Mouse (Mus musculus): ENCODE data around the gene Maml3.

Maml3 gene

GRCm38 (mm10) chr3:51880506-51881036 lies 224.3 kb downstream of the Maml3 start:
- CTCF ChIA-PET: no interaction called here

GRCm38 (mm10) chr3:51879211-51879610 lies 225.7 kb downstream of the Maml3 start:
- CTCF ChIA-PET: no interaction called here

DNA sequence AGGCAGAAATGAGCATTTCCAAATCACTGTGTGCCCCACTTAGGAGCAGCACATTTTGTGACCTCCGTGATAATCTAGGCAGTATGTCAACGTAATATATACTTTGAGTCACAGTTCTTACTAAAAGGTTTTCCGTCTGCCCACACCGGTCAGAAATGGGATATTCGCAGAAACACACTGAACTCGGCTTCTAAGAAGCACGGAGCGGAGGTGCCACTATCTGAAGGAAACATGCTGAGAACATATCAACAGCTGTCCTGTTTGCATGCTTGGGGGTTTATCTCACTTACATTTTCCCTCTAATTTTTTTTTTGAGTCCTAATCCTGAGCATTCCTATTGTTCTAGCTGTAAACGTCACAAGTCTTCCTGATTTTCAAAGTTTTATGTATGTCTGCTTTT lies 226.3 kb downstream of the Maml3 start:
- CTCF ChIA-PET: no interaction called here

GRCm38 (mm10) chr3:51876729-51877128 lies 228.1 kb downstream of the Maml3 start:
- CTCF ChIA-PET: no interaction called here

GRCm38 (mm10) chr3:51875629-51876028 lies 229.2 kb downstream of the Maml3 start:
- CTCF ChIA-PET: no interaction called here

DNA sequence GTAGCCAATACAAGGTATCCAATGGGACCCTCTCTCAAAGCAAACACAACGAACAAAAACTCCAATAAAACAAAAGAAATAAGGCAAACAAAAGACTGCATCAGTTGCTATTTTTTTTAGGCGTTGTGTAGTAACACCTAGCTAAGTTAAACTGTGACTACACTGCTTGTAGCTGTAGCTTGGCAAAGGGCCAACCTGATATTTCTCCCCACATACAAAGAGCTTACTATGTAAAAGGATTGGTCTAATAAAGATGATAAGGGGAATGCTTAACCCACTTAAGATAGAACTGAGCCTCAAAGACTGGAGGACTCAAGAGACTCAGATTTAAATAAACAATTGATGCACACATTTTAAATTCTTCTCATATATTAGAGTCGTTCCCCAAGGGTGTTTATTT lies 230.6 kb downstream of the Maml3 start:
- CTCF ChIA-PET: no interaction called here

DNA sequence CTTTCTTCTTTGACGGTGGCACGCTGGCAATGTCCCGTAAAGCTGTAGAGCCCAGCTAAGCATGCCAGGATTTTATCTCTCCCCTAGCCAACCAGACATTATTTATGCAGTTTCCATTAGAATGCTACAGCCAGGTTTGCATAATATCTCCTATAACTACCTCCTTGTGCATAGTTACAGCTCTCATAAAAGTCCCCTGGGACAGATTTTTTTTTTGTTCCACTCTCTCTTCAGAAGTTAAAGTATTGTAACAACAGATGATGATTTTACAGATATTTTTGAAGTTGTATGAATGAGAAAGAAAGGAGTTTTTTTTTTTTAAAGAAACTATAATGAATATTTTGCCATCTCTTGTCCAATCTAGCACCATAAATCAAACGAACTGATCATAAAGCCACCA lies 232.1 kb downstream of the Maml3 start:
- CTCF ChIA-PET: interaction anchor here (0.7 kb wide), 1 partner anchor 731 kb away, joined by 3 read pairs; no protein-coding TSS in a partner anchor

DNA sequence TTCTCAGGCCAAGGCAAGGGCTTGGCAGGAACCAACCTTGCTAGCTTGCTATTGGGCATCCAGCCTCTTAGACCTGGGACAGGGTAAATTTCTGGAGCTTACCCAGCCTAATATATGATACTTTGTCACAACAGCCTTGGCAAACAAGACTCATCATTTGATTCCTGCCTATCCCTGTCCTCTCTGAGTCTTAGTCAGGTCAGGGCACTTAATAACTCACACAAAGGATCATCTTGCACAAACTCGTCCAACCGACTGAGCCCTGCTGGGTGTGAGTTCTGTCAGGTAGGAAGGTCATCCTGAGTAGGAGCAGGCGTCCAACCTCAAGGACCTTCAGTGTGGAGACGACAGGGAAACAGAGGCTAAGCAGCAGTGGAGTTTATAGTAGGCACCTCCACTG lies 233.5 kb downstream of the Maml3 start:
- CTCF ChIA-PET: no interaction called here

DNA sequence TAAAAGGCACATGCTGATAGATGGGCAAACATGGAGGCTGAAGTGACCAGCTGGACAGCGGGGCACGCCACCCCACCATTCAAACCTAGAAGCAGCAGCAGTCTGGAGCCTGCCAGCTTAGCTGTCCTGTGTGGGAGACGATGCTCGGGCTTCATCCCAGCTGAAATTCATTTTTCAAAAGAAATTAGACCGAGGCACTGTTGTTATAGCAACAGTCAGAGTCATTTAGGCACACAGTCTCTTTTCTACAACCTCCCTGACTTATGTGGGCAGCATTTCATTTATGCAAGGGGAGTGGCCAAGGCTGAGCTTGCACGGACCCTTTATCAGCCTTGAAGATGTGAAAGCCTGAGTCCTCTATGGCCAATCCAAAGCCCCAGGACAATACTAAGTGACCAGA lies 234.9 kb downstream of the Maml3 start:
- CTCF ChIA-PET: no interaction called here

- CTCF ChIA-PET: no interaction called here
Measured at GRCm38 (mm10) chr3:51868857-51869256, 236.0 kb downstream of the Maml3 start.

GRCm38 (mm10) chr3:51866446-51866845 lies 238.4 kb downstream of the Maml3 start:
- CTCF ChIA-PET: no interaction called here

- CTCF ChIA-PET: no interaction called here
Measured at GRCm38 (mm10) chr3:51861631-51862030, 243.2 kb downstream of the Maml3 start.

DNA sequence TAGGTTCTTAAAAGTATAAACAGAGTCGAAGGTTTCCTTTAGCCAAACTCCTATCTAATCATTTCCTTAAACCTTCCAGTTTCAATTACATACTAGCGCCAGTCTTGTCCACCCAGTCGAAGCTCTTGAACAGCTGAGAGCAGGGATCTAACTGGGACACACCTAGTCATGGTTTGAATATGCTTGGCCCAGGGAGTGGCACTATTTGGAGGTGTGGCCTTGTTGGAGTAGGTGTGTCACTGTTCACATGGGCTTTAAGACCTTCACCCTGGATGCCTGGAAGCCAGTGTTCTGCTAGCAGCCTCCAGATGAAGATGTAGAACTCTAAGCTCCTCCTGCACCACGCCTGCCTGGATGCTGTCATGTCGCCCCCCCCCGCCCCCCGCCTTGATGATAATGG lies 244.4 kb downstream of the Maml3 start:
- CTCF ChIA-PET: no interaction called here

GRCm38 (mm10) chr3:51859208-51859607 lies 245.7 kb downstream of the Maml3 start:
- CTCF ChIA-PET: no interaction called here

DNA sequence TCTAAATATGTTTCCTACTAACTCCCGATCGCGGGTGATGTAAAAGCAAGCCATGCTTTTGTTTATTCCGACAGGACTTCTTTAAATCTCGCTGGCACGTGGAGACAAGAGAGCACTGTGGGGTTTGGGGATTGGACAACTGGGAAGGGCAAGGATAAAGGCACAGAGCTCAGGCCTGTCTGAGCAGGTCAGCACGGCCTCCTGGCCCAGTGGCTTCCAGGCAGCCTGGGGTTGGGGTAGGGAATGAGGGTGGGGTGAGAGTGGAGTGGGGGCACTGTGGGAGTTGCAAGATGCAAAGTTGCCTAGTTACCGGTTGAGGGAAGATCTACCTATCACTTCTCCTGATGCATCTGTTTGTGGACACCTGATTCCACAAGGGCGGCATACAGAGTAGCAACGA lies 250.7 kb downstream of the Maml3 start:
- CTCF ChIA-PET: interaction anchor here (0.5 to 0.6 kb wide), 2 partner anchors 75 to 541 kb away, joined by 3 to 16 read pairs; no protein-coding TSS in a partner anchor

- CTCF ChIA-PET: no interaction called here
Measured at GRCm38 (mm10) chr3:51853610-51854009, 251.3 kb downstream of the Maml3 start.

GRCm38 (mm10) chr3:51852692-51853091 lies 252.2 kb downstream of the Maml3 start:
- CTCF ChIA-PET: no interaction called here

DNA sequence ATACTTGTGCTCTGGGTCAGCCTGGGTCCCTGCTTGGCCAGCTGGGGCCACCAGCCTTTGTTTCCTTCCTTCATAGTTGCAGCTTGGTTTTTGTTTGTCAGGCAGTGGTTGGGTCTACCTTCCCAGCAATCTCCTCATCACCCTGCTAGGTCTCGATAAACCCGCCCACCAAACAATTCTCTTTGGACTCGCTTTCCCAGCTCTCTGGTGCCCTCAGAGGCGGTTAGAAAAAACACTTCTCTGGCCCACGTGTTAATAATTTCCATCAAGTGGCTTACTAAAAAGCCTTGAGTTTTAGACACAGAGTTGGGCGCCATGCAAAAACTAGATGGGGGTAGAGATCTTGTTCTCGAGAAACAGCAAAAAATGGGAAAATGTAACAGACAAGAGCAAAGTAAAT lies 253.3 kb downstream of the Maml3 start:
- CTCF ChIA-PET: no interaction called here

GRCm38 (mm10) chr3:51849462-51849861 lies 255.4 kb downstream of the Maml3 start:
- CTCF ChIA-PET: no interaction called here

- CTCF ChIA-PET: interaction anchor here (0.7 kb wide), 1 partner anchor 308 kb away, joined by 7 read pairs; no protein-coding TSS in a partner anchor
Measured at GRCm38 (mm10) chr3:51847262-51847661, 257.6 kb downstream of the Maml3 start.

- CTCF ChIA-PET: no interaction called here
Measured at GRCm38 (mm10) chr3:51844255-51844654, 260.6 kb downstream of the Maml3 start.

- CTCF ChIA-PET: no interaction called here
Measured at GRCm38 (mm10) chr3:51842140-51842539, 262.7 kb downstream of the Maml3 start.

DNA sequence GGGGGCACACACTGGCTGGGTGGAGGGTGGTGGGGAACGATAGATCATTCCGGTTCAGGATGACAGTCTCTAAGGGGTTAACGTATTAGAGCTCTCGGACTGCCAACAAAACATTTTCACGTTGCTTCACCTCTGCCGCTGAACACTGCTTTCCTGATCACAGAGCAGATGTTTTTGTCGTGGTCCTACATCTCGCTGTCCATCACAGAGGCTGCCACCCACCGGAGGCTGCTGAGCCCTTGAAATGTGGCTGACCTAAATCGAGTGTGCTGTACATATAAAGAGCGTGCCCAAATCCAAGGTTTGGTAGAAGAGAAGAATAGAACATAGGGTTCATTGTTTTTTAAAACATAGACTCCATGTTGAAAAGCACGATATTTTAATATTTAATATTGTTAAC lies 263.3 kb downstream of the Maml3 start:
- CTCF ChIA-PET: no interaction called here

- CTCF ChIA-PET: no interaction called here
Measured at GRCm38 (mm10) chr3:51841177-51841576, 263.7 kb downstream of the Maml3 start.
